Mouse (Mus musculus) G1E (cell line): ENCODE measurements around the gene Zfp148. TPM values are rescaled to one million over a fixed set of nuclear protein-coding genes. Genes with fewer than 3 reads are reported as not detected.
"Not testable (repeated sequence)": the region's sequence is repeated elsewhere in the genome, so short reads cannot be mapped to it uniquely, and the experiment has no call there.

Experiments used
- ATAC-seq: 2 replicates; pipeline ENCODE4 v1.8.0; 2016; ENCODE audit warnings: mild to moderate bottlenecking; ENCODE audit not compliant: insufficient number of reproducible peaks, poor library complexity, low FRiP score, severe bottlenecking; ENCODE audit errors: extremely low read depth
- DNase-seq: peaks from one replicate; pipeline ENCODE4 v3.0.0; 2012; ENCODE audit warnings: low spot score
- H3K27me3 ChIP-seq: 2 replicates; pipeline ENCODE4 v1.6.1; 2012; ENCODE audit warnings: mild to moderate bottlenecking, low read length, inconsistent platforms; ENCODE audit not compliant: insufficient read depth
- H3K36me3 ChIP-seq: replicated peaks from 2 replicates; pipeline ENCODE3; 2012; ENCODE audit warnings: mild to moderate bottlenecking, inconsistent platforms
- H3K4me1 ChIP-seq: 2 replicates; pipeline ENCODE4 v1.6.1; 2012; ENCODE audit warnings: low read depth, low read length, inconsistent platforms, mixed read lengths; ENCODE audit not compliant: insufficient read depth
- H3K4me3 ChIP-seq: 2 replicates; pipeline ENCODE4 v1.5.1; 2012; ENCODE audit warnings: low read depth, mild to moderate bottlenecking, inconsistent platforms, low read length, moderate library complexity, mixed read lengths
- H3K9me3 ChIP-seq: replicated peaks from 2 replicates; pipeline ENCODE4 v1.6.1; 2012; ENCODE audit warnings: inconsistent platforms
- CTCF ChIP-seq: IDR thresholded peaks from 2 replicates; pipeline ENCODE4 v1.5.1; 2012; ENCODE audit warnings: low read depth, low read length, inconsistent platforms, mixed read lengths
- GATA1 ChIP-seq: IDR thresholded peaks from 2 replicates; pipeline ENCODE4 v1.6.1; 2012; ENCODE audit warnings: borderline replicate concordance, low read length, inconsistent platforms, mixed read lengths
- GATA2 ChIP-seq: IDR thresholded peaks from 2 replicates; pipeline ENCODE4 v1.6.1; 2012; ENCODE audit warnings: low read depth, low read length, inconsistent platforms, borderline replicate concordance
- POLR2AphosphoS5 ChIP-seq: IDR thresholded peaks from 2 replicates; pipeline ENCODE4 v1.6.1; 2012; ENCODE audit warnings: low read depth, low read length, inconsistent platforms; ENCODE audit not compliant: insufficient replicate concordance
- TAL1 ChIP-seq: conservative IDR thresholded peaks from 2 replicates; pipeline ENCODE4 v1.6.1; 2012; ENCODE audit warnings: low read depth, low read length, inconsistent platforms, mixed read lengths
- polyA plus RNA-seq: library from polyadenylated mRNA; stranded (reverse); fragments of >175 nt; gene quantifications from 2 replicates; pipeline ENCODE4 v1.2.3, GENCODE M21; 2012
- total RNA-seq, 2 experiments: library from RNA; stranded (forward) in 1 of 2; stranded (reverse) in 1 of 2; fragments of 200-1000 nt in 1 of 2; fragments of >200 nt in 1 of 2; fragmentation: Nextera tagmentation in 1 of 2; gene quantifications; 2 replicates each; pipeline ENCODE4 v1.2.3; 2014 to 2017

The Zfp148 gene
- total and polyA plus RNA-seq, 3 experiments = 5.7 to 97.8 (median 26.8) TPM

- ATAC-seq (no peak), DNase-seq (no peak)
- H3K4me1 ChIP-seq = no peaks in the 10 kb centered on the region
- H3K9me3 ChIP-seq = no peaks in the 10 kb centered on the region
- TF ChIP-seq POLR2AphosphoS5 (no peak), TAL1 (no peak), CTCF (no peak), GATA1 (no peak), GATA2 (no peak)
- no peak overlapping the region for H3K4me3 ChIP-seq
- peaks cover 68% of the 10 kb centered on the region for H3K36me3 ChIP-seq
- H3K27me3 ChIP-seq = no peaks in the 10 kb centered on the region
These were observed 99.3 kb downstream of the Zfp148 start for GRCm38 (mm10) chr16:33479926-33480325.

GRCm38 (mm10) chr16:33481148-33481547 is 100.5 kb downstream of the Zfp148 start:
- H3K36me3 ChIP-seq = peaks cover 74% of the 10 kb centered on the region
- no peak overlapping the region for H3K4me3 ChIP-seq
- ATAC-seq (no peak), DNase-seq (peak; percentile 13)
- H3K9me3 ChIP-seq = no peaks in the 10 kb centered on the region
- H3K27me3 ChIP-seq = no peaks in the 10 kb centered on the region
- H3K4me1 ChIP-seq = no peaks in the 10 kb centered on the region
- 0 out of 2 replicates have a peak, but pooled peaks have one; percentile 31 for TF ChIP-seq CTCF
- no peak for TF ChIP-seq GATA2

GRCm38 (mm10) chr16:33482309-33482708 is 101.7 kb downstream of the Zfp148 start:
- Histone ChIP-seq H3K4me3 (no peak overlapping the region), H3K36me3 (peaks cover 72% of the 10 kb centered on the region), H3K27me3 (no peaks in the 10 kb centered on the region), H3K9me3 (no peaks in the 10 kb centered on the region), H3K4me1 (no peaks in the 10 kb centered on the region)
- TF ChIP-seq TAL1 = no peak
- TF ChIP-seq GATA1 = no peak
- TF ChIP-seq POLR2AphosphoS5 = no peak
- TF ChIP-seq GATA2 = no peak
- TF ChIP-seq CTCF = no peak
- no peak for DNase-seq
- no peak for ATAC-seq

GRCm38 (mm10) chr16:33487709-33488108 is 107.1 kb downstream of the Zfp148 start:
- Histone ChIP-seq H3K4me1 (no peaks in the 10 kb centered on the region), H3K9me3 (no peaks in the 10 kb centered on the region), H3K4me3 (no peak overlapping the region), H3K27me3 (no peaks in the 10 kb centered on the region), H3K36me3 (peaks cover 83% of the 10 kb centered on the region)
- DNase-seq (no peak), ATAC-seq (no peak)
- TF ChIP-seq GATA1 (no peak), POLR2AphosphoS5 (no peak), GATA2 (no peak), TAL1 (no peak), CTCF (no peak)

GRCm38 (mm10) chr16:33494374-33494773 is 113.7 kb downstream of the Zfp148 start:
- H3K4me1 ChIP-seq = no peaks in the 10 kb centered on the region
- no peaks in the 10 kb centered on the region for H3K9me3 ChIP-seq
- DNase-seq = no peak
- TF ChIP-seq TAL1 (no peak), POLR2AphosphoS5 (no peak), CTCF (no peak)
- H3K27me3 ChIP-seq = no peaks in the 10 kb centered on the region
- H3K4me3 ChIP-seq = no peak overlapping the region
- ATAC-seq = no peak
- H3K36me3 ChIP-seq = peaks cover 61% of the 10 kb centered on the region

- Histone ChIP-seq H3K36me3 (peaks cover 24% of the 10 kb centered on the region), H3K27me3 (peaks cover 9% of the 10 kb centered on the region; the same call in 1 of the 2 replicates), H3K4me3 (no peak overlapping the region), H3K4me1 (no peaks in the 10 kb centered on the region), H3K9me3 (no peaks in the 10 kb centered on the region)
- DNase-seq (no peak), ATAC-seq (no peak)
- TF ChIP-seq POLR2AphosphoS5 = no peak
- TF ChIP-seq TAL1 = no peak
- no peak for TF ChIP-seq CTCF
- TF ChIP-seq GATA1 = no peak
- TF ChIP-seq GATA2 = no peak
These were observed 127.4 kb downstream of the Zfp148 start for GRCm38 (mm10) chr16:33508082-33508481.

GRCm38 (mm10) chr16:33509231-33509630 is 128.6 kb downstream of the Zfp148 start:
- DNase-seq, H3K9me3 ChIP-seq, H3K4me3 ChIP-seq, H3K4me1 ChIP-seq, ATAC-seq: not testable (repeated sequence)
- Histone ChIP-seq H3K36me3 (peaks cover 13% of the 10 kb centered on the region), H3K27me3 (peaks cover 11% of the 10 kb centered on the region; the same call in 1 of the 2 replicates)

- not testable (repeated sequence) for H3K4me1 ChIP-seq, ATAC-seq, H3K9me3 ChIP-seq, H3K36me3 ChIP-seq, H3K4me3 ChIP-seq, DNase-seq
- peaks cover 15% of the 10 kb centered on the region; the same call in 1 of the 2 replicates for H3K27me3 ChIP-seq
These were observed 130.2 kb downstream of the Zfp148 start for GRCm38 (mm10) chr16:33510856-33511255.
